Mouse (Mus musculus): ENCODE results near the gene Cenpl.

- TF ChIP-seq POLR2A (IDR thresholded peaks at IDR 0.05; ENCODE audit: extremely low read depth, insufficient read depth, low read length) (peak; percentile 26; the same call in 1 of the 2 replicates), CTCF (IDR thresholded peaks at IDR 0.05; ENCODE audit: extremely low read depth, insufficient read depth, low read length) (no peak)
Observed at GRCm38 (mm10) chr1:161038968-161039721, 31.4 kb upstream of the Cenpl start.
